ENCODE assay signal across 8 mouse cellular contexts in the genomic region with DNA sequence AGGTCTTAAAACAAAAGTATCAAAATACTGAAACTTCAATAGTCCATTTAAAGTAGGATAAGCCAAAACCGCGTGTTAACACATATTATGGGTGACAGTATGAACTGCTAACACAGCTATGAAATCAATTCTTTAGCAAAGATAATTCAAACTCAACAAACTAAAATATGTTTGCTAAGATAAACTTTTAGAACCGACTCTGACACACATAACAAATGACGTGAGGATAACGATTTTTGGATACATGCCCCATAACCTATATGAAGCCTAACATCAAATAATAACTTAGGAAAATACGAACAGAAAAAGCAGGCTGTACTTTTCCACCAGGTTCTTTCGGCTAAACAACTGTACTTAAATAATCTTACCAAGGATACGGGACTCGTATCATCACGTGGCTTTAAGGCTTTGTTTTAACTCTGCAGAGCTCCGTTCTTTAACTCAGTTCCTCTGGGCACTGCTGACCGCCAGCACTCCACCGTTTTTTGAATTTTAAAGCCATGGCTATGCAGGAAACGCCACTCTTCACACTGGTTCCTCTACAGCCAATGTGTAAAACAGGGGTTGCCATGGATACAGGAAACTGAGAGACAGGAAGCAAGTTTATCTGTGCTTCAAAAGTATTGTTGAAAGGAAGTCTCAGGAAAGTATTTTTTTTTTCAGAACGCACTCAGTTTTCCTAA.
A peak's percentile ranks its signal among the peaks of the same experiment; 100 is the strongest.
DNase-seq lines count a peak whose midpoint lies in the region; ATAC-seq and TF ChIP-seq lines count a peak whose summit lies in the region.

No protein-coding gene starts in this region.

- H3K9me3 ChIP-seq in lung, embryonic 14.5 days (ENCODE audit: low read depth, low read length), result no peaks in the 10 kb centered on the region

- peak; percentile 32 to 74 for DNase-seq in adrenal gland, adult (ENCODE audit: inconsistent age in 2 of 2, low spot score in 1 of 2)
- no peak for DNase-seq in adrenal gland, postnatal 25 days
- no peak for DNase-seq in testis, postnatal 10 days (ENCODE audit: low spot score)
- DNase-seq in lung, embryonic 14.5 days, result peak; percentile 86
- peak; percentile 76 for DNase-seq in splenic B cell, adult 2 months (ENCODE audit: low read depth, low spot score)
- DNase-seq in cerebellum, adult 11-12 months, result no peak

- no peaks in the 10 kb centered on the region for H3K36me3 ChIP-seq in testis, adult 2 months (ENCODE audit: control insufficient read depth, insufficient read depth, low read length)
- H3K36me3 ChIP-seq in lung, embryonic 14.5 days (ENCODE audit: insufficient read depth), result 0 out of 2 replicates have a peak, but pooled peaks cover 10% of the 10 kb centered on the region
- no peaks in the 10 kb centered on the region for H3K36me3 ChIP-seq in splenic B cell, adult 2 months (ENCODE audit: control insufficient read depth, insufficient read depth, low read length, poor library complexity, severe bottlenecking)

- peak; percentile 96 to 98 for ATAC-seq in hematopoietic stem cell, adult 5-6 weeks (replicated peaks in 1 of 2; ENCODE audit: insufficient read depth in 1 of 2, low FRiP score in 2 of 2, low TSS enrichment in 1 of 2, low read depth in 1 of 2, poor library complexity in 2 of 2, severe bottlenecking in 2 of 2)
- peak; percentile 93 for ATAC-seq in lung, embryonic 14.5 days (ENCODE audit: insufficient read depth)

- no peaks in the 10 kb centered on the region for H3K27me3 ChIP-seq in testis, adult 2 months (ENCODE audit: control insufficient read depth, insufficient read depth, low read length)
- no peaks in the 10 kb centered on the region for H3K27me3 ChIP-seq in lung, embryonic 14.5 days (ENCODE audit: insufficient read depth, low read length)
- H3K27me3 ChIP-seq in splenic B cell, adult 2 months (ENCODE audit: control insufficient read depth, insufficient read depth, low read length, poor library complexity, severe bottlenecking), result no peaks in the 10 kb centered on the region; the same call in 1 of the 2 replicates

- no peak for TF ChIP-seq POLR2A in testis, adult 2 months (IDR thresholded peaks at IDR 0.05; ENCODE audit: control insufficient read depth, low read depth, low read length)

- TF ChIP-seq CTCF in testis, adult 2 months (IDR thresholded peaks at IDR 0.05; ENCODE audit: control insufficient read depth, insufficient read depth, insufficient replicate concordance, low read depth, low read length), result no peak
- TF ChIP-seq CTCF in lung, embryonic 14.5 days (IDR thresholded peaks at IDR 0.05; ENCODE audit: low read depth), result no peak

- no peak overlapping the region; the same call in 1 of the 2 replicates for H3K9ac ChIP-seq in lung, embryonic 14.5 days

- peak overlapping the region; percentile 11; the same call in 1 of the 2 replicates for H3K4me3 ChIP-seq in testis, adult 2 months (ENCODE audit: control insufficient read depth, low read depth, low read length)
- H3K4me3 ChIP-seq in lung, embryonic 14.5 days (ENCODE audit: low read depth, low read length), result peak overlapping the region; percentile 17

- peak overlapping the region; percentile 23 for H3K4me2 ChIP-seq in lung, embryonic 14.5 days

- H3K27ac ChIP-seq in testis, adult 2 months (ENCODE audit: control insufficient read depth, insufficient read depth, low read depth, low read length), result no peak overlapping the region
- H3K27ac ChIP-seq in lung, embryonic 14.5 days (ENCODE audit: low read depth), result peak overlapping the region; percentile 58; the same call in 1 of the 2 replicates

- no peaks in the 10 kb centered on the region for H3K4me1 ChIP-seq in testis, adult 2 months (ENCODE audit: control insufficient read depth, insufficient read depth, low read length)
- H3K4me1 ChIP-seq in lung, embryonic 14.5 days (ENCODE audit: insufficient read depth), result no peaks in the 10 kb centered on the region

- WGBS in lung, embryonic 14.5 days, result 36% methylated on average over 15 of the region's 15 CpGs

Comparison
In these comparisons a context has a peak if more than half of its experiments do, and no peak if none do; other contexts are left out.
1. DNase-seq: peak in adrenal gland, adult (2 of 2), lung, embryonic 14.5 days (single experiment) and splenic B cell, adult 2 months (single experiment); none in adrenal gland, postnatal 25 days (single experiment), testis, postnatal 10 days (single experiment) and cerebellum, adult 11-12 months (single experiment).